Mouse (Mus musculus): ENCODE measurements at regions not wholly inside any gene's neighbourhood (a gene's known extent, or its start where the extent isn't known, plus 50 kb on each side); places are given as distances from the start of the nearest gene placed in this dataset.

GRCm38 (mm10) chr11:18171207-18171776, 217.6 kb upstream of the Etaa1 start:
- TF ChIP-seq CTCF (IDR thresholded peaks at IDR 0.05) (no peak), POLR2A (IDR thresholded peaks at IDR 0.05; ENCODE audit: insufficient read depth, low read depth, low read length) (no peak)
